Mouse (Mus musculus): ENCODE data around the gene Krt4. TPM values are rescaled to one million over a fixed set of nuclear protein-coding genes. Genes with fewer than 3 reads are reported as not detected.

Krt4 gene
- total RNA-seq (2021), result under 1 TPM in 1 of 2 experiments, not detected in 1; 0.24 TPM

DNA sequence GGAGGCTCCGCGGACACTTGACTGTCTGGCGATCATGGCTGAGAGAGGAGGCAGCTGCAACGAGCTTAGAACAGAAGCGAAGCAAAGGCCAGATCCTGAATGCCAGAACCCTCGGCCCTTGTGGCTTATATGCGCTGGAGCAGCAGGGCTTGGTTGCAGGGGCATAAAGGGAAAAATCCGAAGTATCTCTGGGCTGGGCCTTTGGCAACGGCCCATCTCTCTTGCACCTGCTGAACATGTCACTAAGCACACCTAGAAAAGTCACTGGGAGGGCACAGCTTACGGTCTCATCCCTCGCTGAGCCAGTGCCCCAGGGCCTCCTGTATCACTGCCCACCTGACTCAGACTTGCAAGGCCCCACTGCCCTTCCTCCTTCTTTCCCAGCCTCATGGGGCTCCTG lies at the start of gene Krt4:
TSS of gene Krt4 (minus strand) at position 101 of the 400 bp plus-strand sequence.
- DNase-seq, result no peak
- intact Hi-C loops (cut with DNase I), result no loop called here

DNA sequence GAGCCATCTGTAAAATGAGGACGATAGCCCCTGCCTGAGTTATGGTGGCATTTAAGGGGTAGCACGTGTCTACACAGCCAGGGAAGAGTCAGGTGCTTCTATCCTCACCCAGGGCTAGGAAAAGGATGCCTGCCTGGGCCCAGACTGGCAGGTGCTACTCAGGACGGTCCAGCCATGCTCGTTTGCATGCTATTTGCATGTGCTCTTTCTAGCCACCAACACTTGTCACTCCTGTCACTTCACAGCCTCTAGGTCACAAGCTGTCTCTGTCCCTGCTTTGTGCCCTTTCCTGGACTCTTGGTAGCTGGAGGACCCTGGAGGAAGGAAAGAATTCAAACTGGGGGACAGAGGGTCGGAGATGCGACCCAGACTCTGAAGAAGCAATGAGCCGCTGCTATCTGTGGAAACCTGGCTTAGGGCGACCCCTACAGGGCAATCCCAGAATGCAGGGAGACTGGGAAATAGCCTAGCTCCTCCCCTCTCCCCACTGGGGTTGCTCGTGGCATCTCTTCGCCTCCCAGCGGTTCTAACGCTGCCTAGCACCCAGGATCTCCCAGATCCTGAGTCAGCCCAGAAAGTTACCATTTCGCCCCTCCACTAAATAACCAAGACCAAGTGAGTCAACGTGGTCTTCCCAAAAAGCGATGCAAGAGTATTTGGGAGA lies 49.0 kb upstream of the Krt4 start:
- DNase-seq, result peak; percentile 97
- intact Hi-C loops (cut with DNase I), result loop anchor here (1.0 to 5.0 kb wide), 3 partner anchors 201 to 636 kb away; no protein-coding TSS in a partner anchor

- intact Hi-C loops (cut with DNase I), result loop anchor here (5.0 kb wide), 1 partner anchor 633 kb away; no protein-coding TSS in a partner anchor
- DNase-seq, result peak; percentile 64
These were observed 46.0 kb upstream of the Krt4 start for GRCm38 (mm10) chr15:101970536-101970935.

DNA sequence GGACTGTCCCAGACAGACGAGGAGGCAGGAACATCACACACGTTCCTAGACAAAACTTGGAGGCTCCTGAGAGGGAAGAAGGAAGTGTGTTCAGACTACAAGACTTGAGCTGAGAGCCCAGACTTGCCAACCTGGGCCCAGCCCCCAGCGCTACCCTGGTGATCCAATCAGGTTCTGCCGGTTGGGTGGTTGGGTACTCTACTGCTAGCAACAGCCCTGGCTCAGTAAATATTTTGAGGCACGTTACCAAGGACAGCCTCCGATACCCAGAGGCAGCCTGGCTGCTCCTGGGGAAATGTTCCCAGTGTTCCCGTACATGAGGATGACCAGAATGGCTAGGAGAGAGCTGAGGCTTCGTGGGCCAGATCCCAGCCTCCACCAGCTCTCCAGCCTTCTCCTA lies 42.3 kb upstream of the Krt4 start:
- intact Hi-C loops (cut with DNase I), result no loop called here

GRCm38 (mm10) chr15:101958891-101959290 lies 34.4 kb upstream of the Krt4 start:
- intact Hi-C loops (cut with DNase I), result no loop called here
- no peak for DNase-seq

More for the DNA sequence above, 42.3 kb upstream of the Krt4 start:
- DNase-seq, result no peak

- intact Hi-C loops (cut with DNase I), result no loop called here
- no peak for DNase-seq
These were observed 29.7 kb upstream of the Krt4 start, which contains the start of gene Krt78 for GRCm38 (mm10) chr15:101954187-101954586. Krt78 (minus strand) TSS chr15:101954287.

- intact Hi-C loops (cut with DNase I), result no loop called here
- no peak for DNase-seq
These were observed 28.4 kb upstream of the Krt4 start for GRCm38 (mm10) chr15:101952733-101953474.

DNA sequence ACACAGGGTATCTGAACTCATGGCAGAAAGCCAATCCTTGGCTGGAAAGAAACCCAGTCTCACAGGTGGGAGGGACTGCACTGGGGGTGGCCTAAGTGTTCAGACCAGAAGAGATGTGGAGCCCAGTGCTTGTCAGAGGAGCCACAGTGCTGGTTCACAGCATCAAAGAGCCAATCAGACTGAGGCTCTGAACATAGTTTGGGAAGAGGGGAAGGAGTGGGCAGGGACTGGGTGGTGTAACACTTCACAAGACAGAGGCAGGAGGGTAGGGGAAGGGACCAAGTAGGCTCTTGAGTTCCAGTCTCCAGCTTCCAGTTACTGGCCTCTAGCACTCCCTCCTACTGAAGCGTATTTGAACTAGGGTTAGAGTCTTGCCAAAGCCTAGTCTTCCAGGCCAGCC lies 20.9 kb upstream of the Krt4 start:
- intact Hi-C loops (cut with DNase I), result no loop called here
- no peak for DNase-seq

DNA sequence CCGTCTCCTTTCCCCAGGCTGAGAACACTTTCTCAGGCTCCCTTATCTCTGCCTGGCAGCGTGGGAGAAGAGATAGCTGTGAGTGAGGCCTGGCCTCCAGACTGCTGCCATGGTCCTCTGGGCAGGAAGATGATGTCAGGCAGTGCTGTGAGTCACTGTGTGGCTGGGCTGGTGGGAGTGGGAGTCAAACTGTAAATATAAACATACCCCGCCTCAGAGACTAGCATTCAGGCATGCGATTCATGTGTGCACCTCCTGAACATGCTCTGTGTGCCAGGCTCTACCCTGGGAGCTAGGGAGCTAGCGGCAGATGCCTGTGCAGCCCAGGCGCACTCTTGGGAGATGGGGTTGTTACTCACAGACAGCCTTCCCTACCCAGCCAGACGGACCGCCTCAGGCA lies 17.4 kb upstream of the Krt4 start:
- DNase-seq, result no peak
- intact Hi-C loops (cut with DNase I), result no loop called here

GRCm38 (mm10) chr15:101940274-101940829 lies 15.8 kb upstream of the Krt4 start, which contains the start of gene Krt79:
Krt79 (minus strand) TSS chr15:101940324.
- no peak for DNase-seq

GRCm38 (mm10) chr15:101938600-101939308 lies 14.2 kb upstream of the Krt4 start:
- intact Hi-C loops (cut with DNase I), result no loop called here
- no peak for DNase-seq

More at GRCm38 (mm10) chr15:101940274-101940829, 15.8 kb upstream of the Krt4 start, which contains the start of gene Krt79:
- intact Hi-C loops (cut with DNase I), result no loop called here

- DNase-seq, result no peak
- intact Hi-C loops (cut with DNase I), result no loop called here
These were observed 8.5 kb upstream of the Krt4 start for GRCm38 (mm10) chr15:101933024-101933423.

- intact Hi-C loops (cut with DNase I), result no loop called here
- DNase-seq, result no peak
These were observed 5.1 kb upstream of the Krt4 start for GRCm38 (mm10) chr15:101929666-101930065.

GRCm38 (mm10) chr15:101929087-101929486 lies 4.6 kb upstream of the Krt4 start:
- intact Hi-C loops (cut with DNase I), result no loop called here
- no peak for DNase-seq

- DNase-seq, result peak; percentile 44
- intact Hi-C loops (cut with DNase I), result no loop called here
These were observed 3.0 kb upstream of the Krt4 start for GRCm38 (mm10) chr15:101927340-101928080.

DNA sequence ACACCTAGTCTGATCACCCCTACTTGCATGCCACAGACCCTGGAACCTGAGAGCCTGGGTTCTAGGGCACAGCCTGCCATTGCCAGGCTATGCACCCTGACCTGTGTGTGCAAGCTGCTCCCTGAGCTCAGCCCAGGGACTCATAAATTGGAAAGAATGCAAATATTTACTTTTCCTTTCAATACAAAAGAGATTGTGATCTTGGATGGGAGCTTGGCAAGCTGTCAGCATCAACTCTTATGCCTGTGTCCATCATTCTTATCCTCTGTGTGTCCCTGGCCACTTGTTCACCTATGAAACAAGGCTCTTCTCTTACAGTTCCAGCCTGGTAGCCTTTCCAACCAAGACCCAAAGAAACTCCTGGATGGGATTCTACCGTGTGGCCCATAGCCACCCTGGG lies 506 bp upstream of the Krt4 start:
- intact Hi-C loops (cut with DNase I), result no loop called here
- DNase-seq, result no peak

DNA sequence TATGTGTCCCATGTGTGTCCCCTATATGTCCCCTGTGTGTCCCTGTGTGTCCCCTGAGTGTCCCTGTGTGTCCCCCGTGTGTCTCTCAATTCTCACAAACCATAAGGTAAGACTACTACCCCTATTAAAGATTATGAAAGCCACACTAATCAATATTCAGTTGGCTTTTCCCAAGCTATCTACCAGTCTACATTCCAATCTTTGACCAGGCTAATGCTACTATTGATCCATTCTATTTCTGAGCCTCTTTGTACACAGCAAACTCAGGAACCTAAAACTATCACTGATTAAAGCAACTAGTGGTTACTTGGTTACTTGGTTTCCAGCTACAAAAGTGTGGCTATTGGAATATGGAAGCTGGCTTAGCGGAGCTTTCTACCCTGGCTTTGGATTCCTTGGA lies 2.2 kb downstream of the Krt4 start:
- intact Hi-C loops (cut with DNase I), result no loop called here
- DNase-seq, result no peak

- intact Hi-C loops (cut with DNase I), result no loop called here
- no peak for DNase-seq
These were observed 8.5 kb downstream of the Krt4 start for GRCm38 (mm10) chr15:101916072-101916471.

GRCm38 (mm10) chr15:101904849-101905248 lies 19.7 kb downstream of the Krt4 start:
- intact Hi-C loops (cut with DNase I), result no loop called here
- DNase-seq, result no peak

All from left cerebral cortex, postnatal 4 days (tissue).